Mouse (Mus musculus) B cell, adult 67 days (primary cell): Measurements from ENCODE around the gene Socs7. TPM values are rescaled to one million over a fixed set of nuclear protein-coding genes. Genes with fewer than 3 reads are reported as not detected.

Experiments used
- total RNA-seq, 2 experiments: library from RNA; stranded (reverse); gene quantifications; 4 replicates each; pipeline ENCODE4 v1.2.4; 2023

Gene Socs7
- 10 to 100 TPM; 20.3 to 24.2 TPM for total RNA-seq

GRCm38 (mm10) chr11:97361948-97362648 is at the start of gene Socs7:
TSS of gene Socs7 (plus strand) at chr11:97362551.

GRCm38 (mm10) chr11:97315504-97316503 is 46.5 kb upstream of the Socs7 start, which contains the start of gene Mrpl45:
TSS of gene Mrpl45 (plus strand) at chr11:97315716.

GRCm38 (mm10) chr11:97352027-97352684 is 10.2 kb upstream of the Socs7 start, which contains the start of gene Gpr179:
TSS of gene Gpr179 (minus strand) at chr11:97352077.

GRCm38 (mm10) chr11:97415330-97415711 is 53.0 kb downstream of the Socs7 start, which contains the start of gene Arhgap23:
TSS of gene Arhgap23 (plus strand) at chr11:97415533.

Other genes starting within 250 kb of the Socs7 start
- 1 to 10 TPM; 3.0 to 3.1 TPM for gene Tbx21, start 247.2 kb upstream of the Socs7 start, total RNA-seq
- gene Tbkbp1, start 211.1 kb upstream of the Socs7 start, total RNA-seq, result under 1 TPM; 0.42 to 0.90 TPM
- gene Kpnb1, start 174.7 kb upstream of the Socs7 start, total RNA-seq, result 100 to 1,000 TPM; 171 to 177 TPM
- gene Npepps, start 81.9 kb upstream of the Socs7 start, total RNA-seq, result 10 to 100 TPM; 63.3 to 70.5 TPM
- 10 to 100 TPM; 15.1 to 19.3 TPM for gene Mrpl45, start 46.8 kb upstream of the Socs7 start, total RNA-seq
- not detected for gene Gpr179, start 10.5 kb upstream of the Socs7 start, total RNA-seq
- gene Arhgap23, start 53.0 kb downstream of the Socs7 start, total RNA-seq, result under 1 TPM; 0.33 to 0.38 TPM
- not detected for gene 4933428G20Rik, start 137.8 kb downstream of the Socs7 start, total RNA-seq
- gene Srcin1, start 213.6 kb downstream of the Socs7 start, total RNA-seq, result under 1 TPM in 1 of 2 experiments, not detected in 1; 0.23 TPM